Mouse (Mus musculus) Patski (cell line): ENCODE measurements around the gene Rgs17. TPM values are rescaled to one million over a fixed set of nuclear protein-coding genes. Genes with fewer than 3 reads are reported as not detected.

Experiments
- ATAC-seq: fragments of 100-300 bp; one replicate; pipeline ENCODE4 v1.8.0; 2021
- CTCF ChIA-PET: fragments of 350-600 bp; sonication (Branson Sonifier 250); formaldehyde crosslinking; loops from one replicate; lab custom pipeline; 2022; ENCODE audit warnings: inconsistent platforms; lab: Charles Lee
- POLR2A ChIA-PET: fragments of 350-600 bp; sonication (Branson Sonifier 250); formaldehyde crosslinking; loops from one replicate; lab custom pipeline; 2022; ENCODE audit warnings: antibody characterized with exemption, inconsistent platforms; lab: Charles Lee
- DNase-seq: peaks from one replicate; pipeline ENCODE4 v3.0.0-alpha.2; 2011; ENCODE audit warnings: low read depth, low spot score
- H3K27me3 ChIP-seq: fragments of 371-371 bp; one replicate; pipeline ENCODE4 v1.5.1; 2021
- CTCF ChIP-seq: fragments of 100-300 bp; IDR thresholded peaks from one replicate; pipeline ENCODE4 v1.5.1; 2021
- in situ Hi-C: fragments of 300-500 bp; cut with MboI; formaldehyde crosslinking; loops from 3 replicates; pipeline ENCODE4 v1.11.1; 2018; ENCODE audit warnings: low pct_unique_long_range_greater_than_20kb, mixed read lengths
- polyA plus RNA-seq: library from polyadenylated mRNA; unstranded; gene quantifications from one replicate; pipeline ENCODE4 v1.2.3, GENCODE M21; 2021

Gene Rgs17
- polyA plus RNA-seq, 1 experiment from 2014 or later: 0.24 TPM

- peaks cover 25% of the 10 kb centered on the region for H3K27me3 ChIP-seq
- in situ Hi-C loops: loop anchor here (10.0 kb wide), 1 partner anchor 72 kb away; no protein-coding TSS in a partner anchor
- POLR2A ChIA-PET: no interaction called here
- CTCF ChIA-PET: interaction anchor here (0.8 to 1.6 kb wide), 5 partner anchors 28 to 190 kb away, joined by 3 to 9 read pairs (median 5); partner anchors contain the start of gene Mtrf1l
- peak; percentile 79 for TF ChIP-seq CTCF
- peak; percentile 83 for ATAC-seq
- no peak for DNase-seq
These were observed 135.3 kb downstream of the Rgs17 start for GRCm38 (mm10) chr10:5786923-5787322.

Other genes with a start within 250 kb of the Rgs17 start
- gene Fbxo5, start 116.8 kb downstream of the Rgs17 start, polyA plus RNA-seq: 14.8 TPM
- 14.2 TPM for gene Mtrf1l, start 98.5 kb downstream of the Rgs17 start, polyA plus RNA-seq